Mouse (Mus musculus): ENCODE data around the gene Sfxn3.

Sfxn3 gene

DNA sequence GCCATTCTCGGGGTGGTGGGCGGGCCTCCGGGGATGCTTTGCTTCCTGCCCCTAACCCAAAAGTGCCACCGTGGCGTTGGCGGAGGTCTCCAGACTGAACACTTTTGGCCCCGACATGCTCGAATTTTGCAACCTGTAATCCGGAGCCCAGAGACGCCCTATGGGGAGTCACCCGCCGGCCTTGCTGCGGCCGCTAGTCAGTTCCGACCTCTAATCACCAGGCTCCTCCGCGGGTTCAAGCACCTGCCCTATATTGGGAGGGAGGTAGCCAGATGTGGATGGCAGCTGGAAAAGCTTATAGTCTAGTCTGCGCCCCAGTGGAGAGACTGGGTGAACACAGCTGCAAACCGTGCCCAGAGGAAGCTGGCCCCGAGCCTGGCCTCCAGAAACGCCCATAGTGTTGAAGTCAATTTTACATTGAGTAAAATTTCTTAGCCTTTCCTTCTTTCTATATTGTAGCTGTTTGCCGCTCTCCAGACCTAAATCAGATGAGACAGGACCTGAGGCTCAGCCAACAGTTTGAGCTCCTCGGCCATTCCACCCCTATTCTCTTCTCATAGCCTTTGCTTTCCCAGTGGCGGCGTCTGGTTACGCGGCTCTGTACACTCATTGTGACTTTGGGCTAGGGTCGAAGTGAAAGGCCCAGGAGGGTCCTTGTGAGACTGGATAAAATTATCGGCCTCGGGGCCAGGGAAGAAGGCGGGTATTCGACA lies 28.2 kb downstream of the Sfxn3 start:
- peak; percentile 9; the same call in 1 of the 2 replicates for ATAC-seq (ENCODE audit: low TSS enrichment)

DNA sequence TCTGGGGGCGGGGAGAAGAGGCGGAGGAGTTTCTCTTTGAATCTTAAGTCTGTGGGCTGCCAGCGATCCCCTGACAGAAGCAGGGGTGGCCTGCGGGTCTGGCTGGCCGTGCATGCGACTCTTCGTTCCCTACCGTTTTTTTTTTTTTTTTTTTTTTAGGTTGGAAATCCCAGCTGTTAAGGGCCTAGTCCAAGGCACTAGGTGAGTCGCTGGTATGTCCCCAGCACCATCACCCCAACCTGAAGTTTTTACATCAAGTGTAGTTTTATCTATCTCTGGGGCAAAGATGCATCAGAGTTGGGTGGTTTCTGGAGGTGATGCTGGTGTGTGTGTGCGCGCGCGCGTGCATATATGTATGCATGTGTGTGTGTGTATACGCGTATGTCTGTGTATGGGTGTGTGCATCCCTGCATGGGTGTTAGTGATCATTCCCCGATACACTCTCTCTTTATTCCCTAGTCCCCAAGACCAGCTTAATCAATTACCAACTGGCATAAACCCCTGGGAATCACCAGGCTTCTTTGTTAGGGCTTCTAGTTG lies 28.8 kb downstream of the Sfxn3 start:
- ATAC-seq (ENCODE audit: low TSS enrichment) = no peak

DNA sequence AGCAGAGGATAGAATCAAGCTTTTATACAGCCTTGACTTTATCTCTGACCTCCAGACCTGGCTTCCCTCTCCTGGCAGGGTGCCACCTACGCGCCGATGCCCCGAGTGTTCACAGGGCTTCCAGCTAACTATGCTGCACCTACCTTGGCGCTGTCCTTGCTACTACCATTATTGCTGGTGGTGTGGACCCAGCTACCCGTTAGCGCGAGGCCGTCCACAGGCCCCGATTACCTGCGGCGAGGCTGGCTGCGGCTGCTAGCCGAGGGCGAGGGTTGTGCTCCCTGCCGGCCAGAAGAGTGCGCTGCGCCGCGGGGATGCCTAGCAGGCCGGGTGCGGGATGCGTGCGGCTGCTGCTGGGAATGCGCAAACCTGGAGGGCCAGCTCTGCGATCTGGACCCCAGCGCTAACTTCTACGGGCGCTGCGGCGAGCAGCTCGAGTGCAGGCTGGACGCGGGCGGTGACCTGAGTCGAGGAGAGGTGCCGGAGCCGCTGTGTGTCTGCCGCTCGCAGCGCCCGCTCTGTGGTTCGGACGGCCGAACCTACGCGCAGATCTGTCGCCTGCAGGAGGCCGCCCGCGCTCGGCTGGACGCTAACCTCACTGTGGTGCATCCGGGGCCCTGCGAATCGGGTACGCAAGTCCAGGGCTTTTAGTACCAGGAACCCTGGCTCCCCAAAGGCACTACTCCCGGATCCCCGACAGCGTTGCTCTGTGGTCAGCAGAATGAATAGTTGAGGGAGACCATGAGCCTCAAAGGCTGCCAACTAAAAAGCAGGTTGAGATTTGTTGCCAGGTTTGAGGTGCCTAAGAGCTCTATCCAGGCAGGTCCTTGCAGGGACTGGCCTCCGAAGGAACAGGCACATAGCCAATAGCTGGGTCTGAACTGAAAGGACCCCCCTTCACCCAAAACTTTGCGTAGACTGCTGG lies 29.5 kb downstream of the Sfxn3 start:
- ATAC-seq (ENCODE audit: low TSS enrichment) = 0 out of 2 replicates have a peak, but pooled peaks have one; percentile 12

DNA sequence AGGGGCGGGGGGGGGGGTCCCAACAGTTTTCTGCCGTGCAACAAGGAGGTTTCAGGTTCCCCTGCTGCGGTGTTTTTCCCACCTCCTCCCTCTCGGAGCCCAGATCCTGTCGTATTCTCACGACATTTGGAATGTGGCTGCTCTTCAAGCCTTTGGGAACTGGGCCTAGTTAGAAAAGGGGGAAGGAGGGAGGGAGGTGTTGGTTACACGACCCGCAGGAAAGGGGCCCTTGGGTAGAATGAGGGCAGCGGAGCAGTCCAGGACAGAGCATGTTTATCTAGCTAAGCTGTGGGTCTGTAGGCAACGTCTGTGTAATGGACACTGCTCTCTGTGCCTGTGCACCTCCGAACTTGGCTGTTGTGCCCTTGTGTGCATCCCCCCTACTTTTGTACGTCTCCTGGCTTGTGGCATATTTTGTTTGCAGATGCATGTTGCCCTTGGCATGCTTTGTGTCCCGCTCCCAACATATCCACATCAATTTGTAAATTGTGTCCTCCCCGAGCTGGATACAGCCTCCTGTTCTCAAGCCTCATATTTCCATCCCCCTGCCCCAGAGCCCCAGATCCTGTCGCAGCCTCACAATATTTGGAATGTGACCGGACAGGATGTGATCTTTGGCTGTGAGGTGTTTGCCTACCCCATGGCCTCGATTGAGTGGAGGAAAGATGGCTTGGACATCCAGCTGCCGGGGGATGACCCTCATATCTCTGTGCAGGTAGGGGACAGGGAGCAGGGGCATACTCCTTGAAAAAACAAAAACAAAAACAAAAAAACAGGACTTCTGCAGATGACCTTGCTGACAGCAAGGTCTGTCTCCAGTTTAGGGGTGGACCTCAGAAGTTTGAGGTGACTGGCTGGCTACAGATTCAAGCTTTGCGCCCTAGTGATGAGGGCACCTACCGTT lies 30.7 kb downstream of the Sfxn3 start:
- no peak for ATAC-seq (ENCODE audit: low TSS enrichment)

DNA sequence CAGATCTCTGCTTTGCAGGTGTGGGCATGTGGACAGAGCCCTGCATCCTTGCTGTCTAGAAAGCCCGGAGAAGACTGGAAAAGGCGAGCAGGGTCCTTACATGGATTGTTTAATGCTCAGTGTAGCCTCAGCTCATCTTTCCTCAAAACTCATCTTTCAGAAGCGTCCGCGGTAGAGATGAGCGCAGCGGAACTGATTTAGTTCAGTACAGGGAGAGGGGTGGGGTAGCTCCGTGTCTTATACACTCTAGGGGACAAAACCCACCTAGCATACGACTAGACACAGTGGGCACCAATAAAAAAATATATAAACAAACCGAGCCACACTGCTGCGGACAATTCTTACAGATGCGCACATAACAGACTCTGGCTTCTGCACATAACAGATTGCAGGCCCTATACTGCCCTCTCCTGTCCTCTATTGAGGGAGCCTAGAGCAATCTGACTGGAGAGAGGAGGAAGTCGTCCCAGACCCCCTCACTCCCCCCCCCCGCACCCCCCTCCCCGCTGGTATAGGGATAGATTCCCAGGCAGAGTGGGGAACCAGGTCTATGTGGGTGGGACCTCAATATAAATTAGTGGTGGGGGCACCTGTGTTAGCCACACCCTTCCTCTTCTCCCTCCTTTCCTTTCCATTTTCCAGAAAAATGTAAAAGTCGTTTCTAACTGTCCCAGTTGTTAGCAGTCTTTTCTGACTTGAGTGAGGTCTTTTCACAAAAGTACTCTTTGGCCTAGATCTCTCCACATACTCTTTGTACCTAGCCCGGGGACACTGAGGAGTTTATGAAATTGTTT lies 31.9 kb downstream of the Sfxn3 start:
- ATAC-seq (ENCODE audit: low TSS enrichment) = no peak

DNA sequence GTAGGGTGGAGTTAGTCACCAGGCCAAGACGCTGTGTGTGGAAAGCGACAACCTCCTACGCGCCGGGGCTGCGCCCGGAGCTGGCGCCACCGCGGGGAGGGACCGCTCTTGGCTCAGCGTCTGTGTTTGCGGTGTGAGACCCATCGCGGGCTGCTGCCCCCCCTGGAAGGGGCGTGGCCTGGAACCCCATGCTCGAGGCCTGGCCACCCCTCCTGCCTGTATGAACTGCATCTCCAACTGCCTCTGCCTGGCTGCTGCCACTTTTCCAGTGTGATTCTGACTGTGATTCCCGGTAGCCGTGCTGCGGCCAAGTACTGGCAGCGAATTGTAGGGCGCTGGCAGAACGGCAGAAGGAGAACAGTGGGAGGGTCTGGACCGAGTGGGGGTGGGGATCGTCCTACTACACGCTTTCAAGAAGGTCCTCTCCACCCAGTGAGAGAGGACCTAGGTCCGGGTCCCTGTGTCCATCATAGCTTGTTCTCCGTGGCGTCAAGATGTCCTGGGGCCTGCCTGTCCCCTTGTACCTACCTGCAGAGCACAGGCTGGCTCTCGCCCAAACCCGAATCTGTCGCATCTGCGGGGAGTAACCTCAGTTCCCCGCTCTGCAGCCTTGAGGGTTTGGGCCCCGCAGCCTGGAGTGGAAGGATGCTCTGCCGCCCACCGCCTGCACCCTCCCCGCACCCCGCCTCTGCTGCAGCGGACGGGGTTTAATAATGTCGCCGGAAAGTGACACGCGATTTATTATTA lies 32.6 kb downstream of the Sfxn3 start:
- ATAC-seq (ENCODE audit: low TSS enrichment) = peak; percentile 18; the same call in 1 of the 2 replicates

DNA sequence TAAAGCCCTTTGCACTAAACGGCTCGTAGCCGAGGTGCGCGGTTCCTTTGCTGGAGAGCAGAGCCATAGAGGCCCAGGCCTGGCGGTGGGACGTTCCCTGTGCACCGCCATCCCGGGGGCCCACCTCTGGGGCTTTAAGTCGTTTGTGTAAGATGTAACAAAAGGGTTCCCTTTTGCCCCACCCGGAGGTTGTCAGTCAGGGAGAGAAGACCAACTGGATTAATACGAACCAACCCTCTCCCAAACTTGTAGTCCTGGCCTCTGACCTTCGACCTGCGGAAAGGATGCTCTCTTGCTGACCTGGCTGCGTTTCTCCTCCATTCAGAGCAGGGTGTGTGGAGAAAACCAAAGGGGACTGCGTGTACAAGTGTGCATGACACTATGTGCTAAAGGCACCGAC lies 33.4 kb downstream of the Sfxn3 start:
- no peak for ATAC-seq (ENCODE audit: low TSS enrichment)

DNA sequence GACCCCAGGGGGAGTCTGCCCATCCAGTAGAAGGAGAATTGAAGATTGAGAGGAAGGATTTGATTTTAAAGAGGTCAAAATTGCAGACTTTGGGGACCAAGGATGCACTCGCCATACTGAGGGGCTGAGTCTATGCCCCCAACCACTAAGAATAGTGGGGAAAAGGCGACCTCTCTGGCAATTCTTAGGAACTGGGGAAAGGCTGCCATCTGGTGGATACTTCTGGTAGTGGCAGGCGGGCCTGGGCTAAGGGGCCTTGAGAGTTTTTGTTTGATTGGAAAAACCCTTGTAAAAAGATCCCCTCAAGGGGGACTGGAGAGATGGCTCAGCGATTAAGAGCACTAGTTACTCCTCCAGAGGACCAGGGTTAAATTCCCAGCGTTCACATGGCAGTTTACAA lies 34.0 kb downstream of the Sfxn3 start:
- ATAC-seq (ENCODE audit: low TSS enrichment) = no peak

DNA sequence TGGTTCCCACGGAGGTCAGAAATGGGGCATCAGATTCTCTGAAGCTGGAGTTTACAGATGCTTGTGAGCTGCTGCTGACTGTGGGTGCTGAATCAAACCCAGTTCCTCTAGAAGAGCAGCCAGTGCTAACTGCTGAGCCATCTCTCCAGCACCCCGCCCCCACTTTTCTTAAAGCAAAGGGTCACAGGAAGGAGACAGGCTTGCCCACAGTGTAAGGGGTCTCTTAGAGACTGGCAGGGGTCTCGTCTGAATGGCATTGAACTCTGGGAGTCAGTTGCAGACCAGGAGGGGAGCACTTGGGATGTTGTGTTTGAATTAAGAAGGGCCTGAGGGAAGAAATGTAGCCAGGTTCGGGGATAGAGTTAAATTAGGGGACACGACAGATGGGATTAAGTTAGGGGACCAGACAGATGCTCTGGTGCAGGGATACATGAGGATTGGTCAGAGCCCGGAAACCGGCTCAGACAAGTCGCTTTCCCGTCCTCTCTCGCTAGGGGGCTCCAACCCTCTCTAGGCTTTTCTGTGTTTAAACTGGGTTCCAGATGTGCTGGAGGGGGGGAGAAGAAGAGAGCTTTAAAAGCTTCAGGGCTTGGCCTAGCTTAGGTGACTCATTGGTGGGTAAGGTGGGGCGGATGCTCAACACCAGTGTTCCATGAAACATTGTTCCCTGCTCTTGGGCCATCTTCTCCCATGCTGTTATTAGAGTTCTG lies 34.7 kb downstream of the Sfxn3 start:
- no peak for ATAC-seq (ENCODE audit: low TSS enrichment)

DNA sequence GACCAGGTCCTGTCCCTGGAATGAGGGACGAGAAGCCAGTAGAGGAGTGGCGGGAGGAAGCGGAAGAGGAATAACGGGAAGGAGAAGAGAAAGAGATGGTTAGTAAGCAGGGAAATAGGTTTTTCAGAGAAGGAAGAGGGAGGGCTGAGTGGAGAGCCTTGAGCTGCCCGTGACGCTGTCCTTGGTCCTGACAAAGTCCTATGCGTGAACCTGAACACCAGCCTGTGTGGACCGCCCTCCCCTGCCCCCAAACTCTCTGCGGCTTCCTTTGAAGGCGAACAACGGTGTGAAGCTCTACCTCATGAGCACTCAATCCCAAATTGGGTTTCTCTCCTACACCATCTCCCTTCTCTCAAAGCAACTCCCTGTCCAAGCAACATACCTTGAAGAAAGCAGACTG lies 50.6 kb downstream of the Sfxn3 start:
- ATAC-seq (ENCODE audit: low TSS enrichment) = no peak

DNA sequence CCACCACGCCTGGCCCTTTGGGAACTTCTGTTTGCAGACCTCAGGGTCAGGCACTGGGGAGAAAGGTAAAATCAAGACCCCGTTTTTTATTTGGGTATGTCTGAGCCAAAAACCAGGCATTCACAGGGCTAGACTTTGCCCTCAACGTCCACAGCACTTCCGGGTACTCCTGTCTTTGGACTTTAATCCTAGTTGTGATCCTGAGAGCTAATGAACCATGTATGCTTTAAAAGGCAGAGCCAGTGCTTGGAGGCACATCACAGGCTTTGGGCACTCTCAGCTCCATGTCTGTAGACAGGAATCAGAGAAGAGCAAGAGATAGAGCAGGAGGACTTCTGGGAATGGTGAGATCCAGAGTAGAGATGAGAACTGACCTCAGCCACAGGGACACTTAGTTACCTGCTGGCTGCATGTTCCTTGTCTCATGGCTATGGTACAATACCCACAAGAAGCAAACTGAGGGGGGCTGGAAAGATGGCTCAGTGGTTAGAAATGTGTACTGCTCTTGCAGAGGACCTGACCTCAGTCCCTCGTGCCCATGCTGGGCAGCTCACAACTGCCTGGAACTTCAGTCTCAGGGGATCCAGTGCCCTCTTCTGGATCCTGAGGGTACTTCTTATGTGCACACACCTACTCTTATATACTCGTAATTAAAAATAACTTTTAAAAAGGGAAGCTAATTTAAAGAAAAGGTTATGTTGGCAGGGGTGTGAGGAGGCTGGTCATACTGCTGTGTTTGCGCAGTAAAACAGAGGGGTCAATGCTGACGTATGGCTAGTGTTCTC lies 53.4 kb downstream of the Sfxn3 start:
- ATAC-seq (ENCODE audit: low TSS enrichment) = no peak

DNA sequence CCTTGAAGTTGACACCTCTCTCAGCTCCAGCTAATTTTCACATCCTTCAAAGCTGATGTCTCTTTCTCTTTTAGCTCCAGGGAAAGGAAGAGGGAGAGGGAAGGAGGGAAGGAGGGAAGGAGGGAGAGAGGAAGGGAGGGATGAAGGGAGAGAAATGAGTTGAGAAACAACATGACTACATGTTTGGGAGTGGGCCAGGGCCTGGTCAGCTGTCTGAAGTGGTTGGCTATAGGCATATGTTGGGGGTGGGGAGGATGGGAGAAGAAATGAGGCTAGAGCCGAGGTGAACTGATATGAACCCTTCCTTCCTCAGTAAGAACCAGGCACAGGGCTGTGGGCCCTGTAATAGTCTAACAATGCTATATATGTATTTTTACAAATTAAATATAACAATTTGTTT lies 58.3 kb downstream of the Sfxn3 start:
- ATAC-seq (ENCODE audit: low TSS enrichment) = no peak
